Mouse (Mus musculus) bone marrow, adult 2 months (tissue): ENCODE data around the gene Mknk2. TPM values are rescaled to one million over a fixed set of nuclear protein-coding genes. Genes with fewer than 3 reads are reported as not detected.

Experiments used
- H3K27ac ChIP-seq: fragments of 200-500 bp; 2 replicates; pipeline ENCODE4 v1.5.1; 2012; ENCODE audit warnings: low read depth, mild to moderate bottlenecking, control low read depth, inconsistent platforms, low read length; ENCODE audit not compliant: control insufficient read depth, poor library complexity, insufficient read depth
- H3K4me1 ChIP-seq: fragments of 200-500 bp; 2 replicates; pipeline ENCODE4 v1.6.1; 2011; ENCODE audit warnings: low read length; ENCODE audit not compliant: control insufficient read depth, insufficient read depth
- H3K4me3 ChIP-seq: fragments of 200-500 bp; replicated peaks from 2 replicates; pipeline ENCODE3; 2011; ENCODE audit warnings: mild to moderate bottlenecking, low read depth, low read length, control low read depth; ENCODE audit not compliant: control insufficient read depth
- CTCF ChIP-seq: fragments of 200-500 bp; IDR thresholded peaks from 2 replicates; pipeline ENCODE4 v1.5.1; 2011; ENCODE audit warnings: low read length, control low read depth; ENCODE audit not compliant: control insufficient read depth, insufficient read depth
- POLR2A ChIP-seq: fragments of 200-500 bp; IDR thresholded peaks from 2 replicates; pipeline ENCODE4 v1.6.1; 2011; ENCODE audit warnings: low read depth, mild to moderate bottlenecking, control low read depth, low read length, borderline replicate concordance; ENCODE audit not compliant: control insufficient read depth
- WGBS: fragments of 180-500 bp; shearing (Covaris S2); methylation state at CpG from one replicate; pipeline ENCODE4 v1.1.7; 2018; 5-methylcytosine and 5-hydroxymethylcytosine counted together
- polyA plus RNA-seq: library from polyadenylated mRNA; stranded (reverse); fragments of >200 nt; gene quantifications from 2 replicates; pipeline ENCODE4 v1.2.4, GENCODE M21; 2011; ENCODE audit warnings: low replicate concordance; ENCODE audit not compliant: missing spikeins, insufficient read depth, insufficient read length

Mknk2 gene
- polyA plus RNA-seq, 1 experiment = 89.6 TPM

- no peak for TF ChIP-seq CTCF
- TF ChIP-seq POLR2A = no peak
These were observed 58.3 kb downstream of the Mknk2 start for GRCm38 (mm10) chr10:80619465-80620244.

GRCm38 (mm10) chr10:80618181-80618580, 59.7 kb downstream of the Mknk2 start:
- H3K4me1 ChIP-seq = no peaks in the 10 kb centered on the region; the same call in 1 of the 2 replicates
- H3K4me3 ChIP-seq = no peak overlapping the region
- WGBS = 11% methylated on average over 9 of the region's 9 CpGs
- peak overlapping the region; percentile 42; the same call in 1 of the 2 replicates for H3K27ac ChIP-seq
- TF ChIP-seq POLR2A (no peak), CTCF (no peak)

More at GRCm38 (mm10) chr10:80619465-80620244, 58.3 kb downstream of the Mknk2 start:
- Histone ChIP-seq H3K4me3 (no peak overlapping the region), H3K4me1 (peaks cover 4% of the 10 kb centered on the region), H3K27ac (no peak overlapping the region)
- WGBS = 86% methylated on average over 8 of the region's 8 CpGs

Other genes starting within 250 kb of the Mknk2 start
- 70.7 and 138 TPM in 2 replicates for gene Tcf3, start 244.5 kb downstream of the Mknk2 start, polyA plus RNA-seq
- not detected in 2 replicates for gene Onecut3, start 183.3 kb downstream of the Mknk2 start, polyA plus RNA-seq
- not detected in 2 replicates for gene Atp8b3, start 139.0 kb downstream of the Mknk2 start, polyA plus RNA-seq
- gene Rexo1, start 116.6 kb downstream of the Mknk2 start, polyA plus RNA-seq = 46.3 and 55.3 TPM in 2 replicates
- 13.4 and 18.6 TPM in 2 replicates for gene Klf16, start 100.8 kb downstream of the Mknk2 start, polyA plus RNA-seq
- gene Abhd17a, start 87.8 kb downstream of the Mknk2 start, polyA plus RNA-seq = 44.4 and 53.1 TPM in 2 replicates
- gene Scamp4, start 75.2 kb downstream of the Mknk2 start, polyA plus RNA-seq = 12.9 and 17.2 TPM in 2 replicates
- 2.2 and 3.2 TPM in 2 replicates for gene Adat3, start 75.2 kb downstream of the Mknk2 start, polyA plus RNA-seq
- gene Gm49322, start 72.1 kb downstream of the Mknk2 start, polyA plus RNA-seq = 2.0 and 2.4 TPM in 2 replicates
- 49.9 and 75.2 TPM in 2 replicates for gene Csnk1g2, start 55.3 kb downstream of the Mknk2 start, polyA plus RNA-seq
- 7.0 and 22.1 TPM in 2 replicates for gene Btbd2, start 21.0 kb downstream of the Mknk2 start, polyA plus RNA-seq
- gene Mob3a, start 23.9 kb upstream of the Mknk2 start, polyA plus RNA-seq = 16.3 and 45.8 TPM in 2 replicates
- 22.9 and 33.3 TPM in 2 replicates for gene Izumo4, start 24.1 kb upstream of the Mknk2 start, polyA plus RNA-seq
- 35.9 and 68.0 TPM in 2 replicates for gene Ap3d1, start 64.2 kb upstream of the Mknk2 start, polyA plus RNA-seq
- gene Dot1l, start 77.1 kb upstream of the Mknk2 start, polyA plus RNA-seq = 30.8 and 55.1 TPM in 2 replicates
- gene Sf3a2, start 120.1 kb upstream of the Mknk2 start, polyA plus RNA-seq = 26.5 and 34.5 TPM in 2 replicates
- 123 and 186 TPM in 2 replicates for gene Plekhj1, start 120.5 kb upstream of the Mknk2 start, polyA plus RNA-seq
- 3.0 TPM in 1 of 2 replicates, not detected in the other for gene Amh, start 127.1 kb upstream of the Mknk2 start, polyA plus RNA-seq
- gene Jsrp1, start 135.4 kb upstream of the Mknk2 start, polyA plus RNA-seq = 1.4 TPM in 1 of 2 replicates, not detected in the other
- gene Oaz1, start 148.5 kb upstream of the Mknk2 start, polyA plus RNA-seq = 672 and 986 TPM in 2 replicates
- not detected in 2 replicates for gene Lingo3, start 165.9 kb upstream of the Mknk2 start, polyA plus RNA-seq
- gene Lsm7, start 177.1 kb upstream of the Mknk2 start, polyA plus RNA-seq = 114 and 136 TPM in 2 replicates
- 68.6 and 109 TPM in 2 replicates for gene Sppl2b, start 177.2 kb upstream of the Mknk2 start, polyA plus RNA-seq
- not detected in 2 replicates for gene Tmprss9, start 193.7 kb upstream of the Mknk2 start, polyA plus RNA-seq
- 78.1 and 118 TPM in 2 replicates for gene Timm13, start 222.9 kb upstream of the Mknk2 start, polyA plus RNA-seq
- 10.7 and 29.8 TPM in 2 replicates for gene Lmnb2, start 240.1 kb upstream of the Mknk2 start, polyA plus RNA-seq